29 mouse cellular contexts compared by ENCODE assay signal in the genomic region with DNA sequence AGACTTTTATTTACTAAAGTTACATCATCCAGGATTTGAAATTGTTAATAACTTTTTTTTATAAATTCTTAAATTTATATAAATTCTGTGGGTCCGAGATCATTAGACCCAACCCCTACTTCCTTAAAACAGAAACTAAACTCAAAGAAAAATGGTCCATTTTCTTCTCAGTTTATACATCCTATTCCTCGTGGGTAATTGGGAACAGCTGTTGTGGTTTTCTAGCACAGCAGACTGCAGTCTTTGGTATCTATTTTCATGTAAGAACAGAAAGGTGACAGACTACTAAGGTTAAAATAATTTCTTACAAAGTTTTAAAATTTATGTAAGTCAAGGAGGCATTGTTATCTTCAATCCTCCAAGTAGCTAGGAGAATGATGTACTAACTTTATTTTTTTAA. TPM values are rescaled to one million over a fixed set of nuclear protein-coding genes. Genes with fewer than 3 reads are reported as not detected.
DNase-seq lines count a peak whose midpoint lies in the region; ATAC-seq lines count a peak whose summit lies in the region.
"Had no signal": no experiment of that assay in that cellular context is flagged by ENCODE, and none has a peak within 500 bp of the region (broad histone marks: within the 10 kb centered on the region; RNA-seq: fewer than 3 reads in every experiment).

No protein-coding gene starts in this region.

- 22% methylated on average over 2 of the region's 2 CpGs for WGBS in embryonic facial prominence, embryonic 14.5 days
- 80% methylated on average over 2 of the region's 2 CpGs for WGBS in hindbrain, embryonic 16.5 days

- intact Hi-C loops in heart, postnatal 36 days (cut with DNase I) = no loop called here

- peak; percentile 38; the same call in 1 of the 2 replicates for ATAC-seq in frontal cortex, adult (ENCODE audit: low TSS enrichment)
- ATAC-seq in embryonic facial prominence, embryonic 14.5 days (ENCODE audit: low read depth) = no peak
- no peak for ATAC-seq in hindbrain, embryonic 16.5 days
- ATAC-seq: forebrain, embryonic 15.5 days; inflammation-experienced regulatory T-cells, adult 6 months; intestine, postnatal 0 days had no signal

- H3K9me3 ChIP-seq in embryonic facial prominence, embryonic 14.5 days (ENCODE audit: control insufficient read depth, low read length) = no peaks in the 10 kb centered on the region
- H3K9me3 ChIP-seq in hindbrain, embryonic 16.5 days (ENCODE audit: control insufficient read depth, low read length) = no peaks in the 10 kb centered on the region
- H3K9me3 ChIP-seq: forebrain, embryonic 15.5 days; heart, embryonic 12.5 days; hindbrain, embryonic 15.5 days had no signal

- no peaks in the 10 kb centered on the region for H3K27me3 ChIP-seq in embryonic facial prominence, embryonic 14.5 days (replicated peaks; ENCODE audit: control insufficient read depth, insufficient read depth, low read length)
- H3K27me3 ChIP-seq in hindbrain, embryonic 16.5 days (replicated peaks; ENCODE audit: control insufficient read depth, insufficient read depth, low read length) = no peaks in the 10 kb centered on the region
- H3K27me3 ChIP-seq: forebrain, embryonic 15.5 days; heart, embryonic 12.5 days; hindbrain, embryonic 15.5 days had no signal

- no peak overlapping the region for H3K4me3 ChIP-seq in embryonic facial prominence, embryonic 14.5 days (ENCODE audit: low read depth, low read length)
- no peak overlapping the region for H3K4me3 ChIP-seq in hindbrain, embryonic 16.5 days (ENCODE audit: low read length)
- H3K4me3 ChIP-seq: forebrain, embryonic 15.5 days; gastrocnemius, adult 2 months; heart, embryonic 12.5 days; hindbrain, embryonic 15.5 days had no signal

- no peaks in the 10 kb centered on the region for H3K4me1 ChIP-seq in embryonic facial prominence, embryonic 14.5 days (ENCODE audit: control insufficient read depth, insufficient read depth, low read length)
- no peaks in the 10 kb centered on the region for H3K4me1 ChIP-seq in hindbrain, embryonic 16.5 days (ENCODE audit: control insufficient read depth, insufficient read depth, low read depth, low read length)
- H3K4me1 ChIP-seq: forebrain, embryonic 15.5 days; heart, embryonic 12.5 days; hindbrain, embryonic 15.5 days had no signal

- H3K4me2 ChIP-seq in embryonic facial prominence, embryonic 14.5 days (ENCODE audit: low read depth, low read length) = no peak overlapping the region
- no peak overlapping the region for H3K4me2 ChIP-seq in hindbrain, embryonic 16.5 days (ENCODE audit: low read length)
- H3K4me2 ChIP-seq: forebrain, embryonic 15.5 days; heart, embryonic 12.5 days; hindbrain, embryonic 15.5 days had no signal

- no peaks in the 10 kb centered on the region for H3K36me3 ChIP-seq in embryonic facial prominence, embryonic 14.5 days (ENCODE audit: control insufficient read depth, insufficient read depth, low read length)
- no peaks in the 10 kb centered on the region for H3K36me3 ChIP-seq in hindbrain, embryonic 16.5 days (ENCODE audit: control insufficient read depth, insufficient read depth, low read length)
- H3K36me3 ChIP-seq: forebrain, embryonic 15.5 days; heart, embryonic 12.5 days; hindbrain, embryonic 15.5 days had no signal

- no peak overlapping the region for H3K9ac ChIP-seq in embryonic facial prominence, embryonic 14.5 days (ENCODE audit: low read depth, low read length)
- H3K9ac ChIP-seq in hindbrain, embryonic 16.5 days (ENCODE audit: low read depth, low read length) = no peak overlapping the region
- H3K9ac ChIP-seq: forebrain, embryonic 15.5 days; heart, embryonic 12.5 days; hindbrain, embryonic 15.5 days had no signal

- DNase-seq in frontal cortex, postnatal 10 days (ENCODE audit: low spot score in 2 of 2) = no peak
- DNase-seq in brain, adult 2 months (ENCODE audit: low read depth, low spot score) = peak; percentile 41
- DNase-seq in embryonic facial prominence, embryonic 14.5 days (ENCODE audit: low spot score) = peak; percentile 77
- DNase-seq in mesoderm, embryonic 11.5 days (ENCODE audit: low read depth, low spot score) = peak; percentile 8
- no peak for DNase-seq in heart, postnatal 36 days
- DNase-seq in left cerebral cortex, adult 18-20 months (ENCODE audit: low spot score in 2 of 2) = no peak
- DNase-seq: adrenal gland, adult 8-10 months; adrenal gland, postnatal 36 days; cerebellum, adult 11 months; cerebellum, adult 9-10 months; cerebellum, postnatal 25 days; gastrocnemius, adult 2 months; gastrocnemius, postnatal 25 days had no signal

- H3K27ac ChIP-seq in embryonic facial prominence, embryonic 14.5 days (replicated peaks; ENCODE audit: low read depth, low read length) = no peak overlapping the region
- no peak overlapping the region for H3K27ac ChIP-seq in hindbrain, embryonic 16.5 days (ENCODE audit: low read depth, low read length)
- H3K27ac ChIP-seq: forebrain, embryonic 15.5 days; gastrocnemius, adult 2 months; hindbrain, embryonic 15.5 days had no signal

RNA-seq across cellular contexts. Expression of a gene that starts 19.5 kb away (rescaled TPM):
- 0.09 TPM in 1 of 2 replicates, not detected in the other for polyA plus RNA-seq in embryonic facial prominence, embryonic 14.5 days (2014; fragmentation: Nextera tagmentation; extraction: Ambion mirVana)
- total RNA-seq in heart, postnatal 36 days (2021) = not detected
- 1 to 10 TPM; 1.5 to 1.9 TPM for total RNA-seq in left cerebral cortex, adult 18-20 months (2021)
- 0.21 TPM in 1 of 2 replicates, not detected in the other for polyA plus RNA-seq in hindbrain, embryonic 16.5 days (2015; fragmentation: Nextera tagmentation; extraction: Ambion mirVana)
- total RNA-seq: adrenal gland, adult 8-10 months; adrenal gland, postnatal 36 days; gastrocnemius, adult 2 months; gastrocnemius, postnatal 25 days; granulocyte monocyte progenitor cell, adult 5-6 weeks; heart, adult 8-10 months; heart, postnatal 25 days had no signal
- polyA plus RNA-seq: cortical plate, adult 2 months; heart, embryonic 12.5 days; heart, embryonic 16.5 days; hindbrain, embryonic 11.5 days; inflammation-experienced regulatory T-cells, adult 6 months had no signal

RNA-seq across cellular contexts. Expression of a gene that starts 44.1 kb away (rescaled TPM):
- not detected in 2 replicates for polyA plus RNA-seq in embryonic facial prominence, embryonic 14.5 days (2014; fragmentation: Nextera tagmentation; extraction: Ambion mirVana)
- total RNA-seq in heart, postnatal 36 days (2021) = not detected
- 1 to 10 TPM; 2.0 to 2.6 TPM for total RNA-seq in left cerebral cortex, adult 18-20 months (2021)
- not detected in 2 replicates for polyA plus RNA-seq in hindbrain, embryonic 16.5 days (2015; fragmentation: Nextera tagmentation; extraction: Ambion mirVana)
- total RNA-seq: ES-E14; gastrocnemius, adult 2 months; gastrocnemius, postnatal 25 days; granulocyte monocyte progenitor cell, adult 5-6 weeks; heart, adult 8-10 months; heart, postnatal 25 days had no signal
- polyA plus RNA-seq: brain, embryonic 14.5 days; forebrain, embryonic 11.5 days; forebrain, embryonic 15.5 days; heart, embryonic 12.5 days; heart, embryonic 16.5 days; hindbrain, embryonic 11.5 days; hindbrain, embryonic 15.5 days; inflammation-experienced regulatory T-cells, adult 6 months; intestine, postnatal 0 days had no signal

Comparison
In these comparisons a context has a peak if more than half of its experiments do, and no peak if none do; other contexts are left out.
1. DNase-seq: peak in brain, adult 2 months (single experiment), embryonic facial prominence, embryonic 14.5 days (single experiment) and mesoderm, embryonic 11.5 days (single experiment); none in frontal cortex, postnatal 10 days (0 of 2), heart, postnatal 36 days (0 of 2) and left cerebral cortex, adult 18-20 months (0 of 2).